Mouse (Mus musculus) bone marrow macrophage, adult 2 months (primary cell): ENCODE results near the gene Gadd45gip1. TPM values are rescaled to one million over a fixed set of nuclear protein-coding genes. Genes with fewer than 3 reads are reported as not detected.

Experiments
- H3K27ac ChIP-seq: 2 replicates; pipeline ENCODE4 v1.5.1; 2012; ENCODE audit warnings: low read depth, low read length; ENCODE audit not compliant: insufficient read depth
- H3K4me1 ChIP-seq: 2 replicates; pipeline ENCODE4 v1.6.1; 2012; ENCODE audit warnings: low read length; ENCODE audit not compliant: control insufficient read depth, insufficient read depth
- H3K4me3 ChIP-seq: 2 replicates; pipeline ENCODE4 v1.5.1; 2012; ENCODE audit warnings: mild to moderate bottlenecking, low read length, moderate library complexity; ENCODE audit not compliant: insufficient read depth
- CTCF ChIP-seq: IDR thresholded peaks from 2 replicates; pipeline ENCODE4 v1.5.1; 2012; ENCODE audit warnings: low read depth, mild to moderate bottlenecking, low read length, moderate library complexity
- POLR2A ChIP-seq: IDR thresholded peaks from 2 replicates; pipeline ENCODE4 v1.6.1; 2012; ENCODE audit warnings: mild to moderate bottlenecking, low read depth, low read length, borderline replicate concordance
- polyA plus RNA-seq: library from polyadenylated mRNA; stranded (reverse); fragments of >200 nt; gene quantifications from 2 replicates; pipeline ENCODE4 v1.2.4, GENCODE M21; 2012; ENCODE audit not compliant: missing spikeins, insufficient read depth, insufficient read length

The Gadd45gip1 gene
- polyA plus RNA-seq, 1 experiment = 13.9 TPM

- Histone ChIP-seq H3K4me3 (no peak overlapping the region), H3K4me1 (no peaks in the 10 kb centered on the region), H3K27ac (no peak overlapping the region)
- TF ChIP-seq POLR2A (no peak), CTCF (no peak)
Measured at GRCm38 (mm10) chr8:84787523-84788302, 43.6 kb upstream of the Gadd45gip1 start.

- Histone ChIP-seq H3K27ac (no peak overlapping the region), H3K4me3 (no peak overlapping the region), H3K4me1 (no peaks in the 10 kb centered on the region)
- TF ChIP-seq POLR2A (no peak), CTCF (no peak)
Measured at GRCm38 (mm10) chr8:84788896-84789295, 42.4 kb upstream of the Gadd45gip1 start.

GRCm38 (mm10) chr8:84789345-84789744 lies 42.0 kb upstream of the Gadd45gip1 start:
- Histone ChIP-seq H3K4me3 (no peak overlapping the region), H3K27ac (no peak overlapping the region), H3K4me1 (no peaks in the 10 kb centered on the region)
- TF ChIP-seq CTCF (no peak), POLR2A (no peak)

DNA sequence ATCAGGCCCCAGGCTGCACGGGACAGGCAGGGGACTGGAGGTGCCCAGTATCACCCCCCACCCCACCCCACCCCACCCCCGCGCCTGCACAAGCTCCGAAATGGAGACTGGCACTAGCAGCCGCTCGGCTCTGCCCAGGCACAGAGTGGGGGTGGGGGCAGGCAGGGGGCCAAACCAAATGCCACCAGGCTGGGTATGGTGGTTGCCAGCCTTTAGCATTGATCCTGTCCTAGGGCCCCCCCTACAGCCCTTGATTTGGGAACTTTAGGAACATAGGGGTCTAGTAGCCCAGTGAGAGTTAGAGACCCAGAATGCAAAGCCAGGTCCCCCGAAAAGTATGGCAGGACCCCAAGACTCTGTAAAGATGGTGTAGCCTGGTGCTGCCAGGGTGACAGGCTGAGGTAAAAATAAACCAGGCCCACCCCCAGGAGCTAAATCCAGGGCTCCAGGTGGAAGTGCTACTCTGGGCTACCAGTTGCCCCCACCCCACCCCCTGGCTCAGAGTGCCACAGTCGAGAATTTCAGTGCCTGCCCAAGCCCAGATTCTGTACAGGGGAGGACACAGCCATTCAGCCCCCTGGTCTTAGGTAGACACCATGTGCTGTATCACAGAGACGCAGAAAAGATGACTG lies 41.4 kb upstream of the Gadd45gip1 start:
- TF ChIP-seq POLR2A (no peak), CTCF (no peak)
- Histone ChIP-seq H3K4me3 (no peak overlapping the region), H3K27ac (no peak overlapping the region), H3K4me1 (no peaks in the 10 kb centered on the region)

DNA sequence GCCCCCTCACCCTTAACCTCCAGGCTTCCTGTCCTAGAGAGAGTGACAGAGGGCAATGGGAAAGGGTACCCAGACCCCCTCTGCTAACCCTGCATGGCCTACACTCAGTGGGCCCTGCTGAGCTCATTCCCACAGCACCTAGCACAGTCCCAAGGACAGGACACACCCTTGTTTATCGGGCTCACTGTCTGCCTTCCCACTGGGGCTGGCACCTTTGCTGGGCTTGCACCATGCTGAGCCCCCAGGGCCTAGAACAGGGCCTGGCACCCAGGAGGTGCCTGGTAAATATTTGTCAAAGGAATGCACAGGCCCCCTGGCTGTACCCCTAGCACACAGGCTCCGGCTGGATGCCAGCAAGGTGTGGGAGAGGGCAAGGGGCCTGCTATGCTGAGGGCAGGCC lies 40.8 kb upstream of the Gadd45gip1 start:
- Histone ChIP-seq H3K4me1 (no peaks in the 10 kb centered on the region), H3K4me3 (no peak overlapping the region), H3K27ac (no peak overlapping the region)
- no peak for TF ChIP-seq CTCF

DNA sequence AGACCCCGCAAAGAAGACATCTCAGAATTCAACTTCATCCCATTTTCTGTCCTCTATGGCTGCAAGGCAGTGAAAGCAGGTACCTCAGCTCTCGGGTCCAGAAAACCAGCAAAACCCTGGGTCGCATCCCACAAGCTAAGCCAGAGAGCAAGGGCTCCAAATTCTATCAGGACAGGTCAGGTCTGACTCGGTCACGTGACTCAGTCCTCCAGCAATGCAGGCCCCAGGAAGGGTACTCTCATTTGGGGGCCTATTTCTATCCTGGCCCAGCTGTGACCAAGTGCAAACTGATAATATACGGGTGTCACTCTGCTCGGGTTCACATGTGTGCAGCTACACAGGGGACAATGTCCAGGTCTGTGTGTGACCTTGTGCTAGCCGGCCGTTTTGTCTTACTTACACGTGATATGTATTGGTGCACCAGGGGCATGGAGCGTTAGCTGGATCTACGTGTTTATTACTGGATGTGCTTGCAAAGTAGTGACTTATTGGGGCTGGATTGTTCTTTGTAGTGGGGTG lies 38.8 kb upstream of the Gadd45gip1 start:
- no peak for TF ChIP-seq POLR2A
- TF ChIP-seq CTCF = no peak
- no peak overlapping the region for H3K27ac ChIP-seq

DNA sequence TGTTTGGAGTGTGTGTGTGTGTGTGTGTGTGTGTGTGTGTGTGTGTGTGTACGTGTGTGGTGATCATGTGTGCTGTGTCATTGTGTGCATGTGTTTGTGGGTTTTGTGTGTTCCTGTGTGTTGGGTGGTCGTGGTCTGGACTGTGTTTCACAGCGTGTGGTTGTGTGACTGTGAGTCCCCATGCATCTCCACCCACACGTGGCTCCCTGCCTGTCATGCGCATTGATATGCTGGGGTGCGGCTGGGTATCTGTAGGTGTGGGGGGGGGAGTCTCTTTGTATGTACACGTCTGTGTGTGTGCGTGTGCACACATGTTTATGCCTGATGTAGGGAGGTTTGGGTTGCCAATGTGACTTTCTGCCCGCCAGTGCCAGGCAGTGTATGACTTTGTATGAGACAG lies 38.2 kb upstream of the Gadd45gip1 start:
- TF ChIP-seq POLR2A (no peak), CTCF (no peak)
- Histone ChIP-seq H3K4me3 (no peak overlapping the region), H3K4me1 (no peaks in the 10 kb centered on the region), H3K27ac (no peak overlapping the region)

More for the DNA sequence above, 38.8 kb upstream of the Gadd45gip1 start:
- Histone ChIP-seq H3K4me1 (no peaks in the 10 kb centered on the region), H3K4me3 (no peak overlapping the region)

GRCm38 (mm10) chr8:84793791-84794485 lies 37.4 kb upstream of the Gadd45gip1 start:
- no peaks in the 10 kb centered on the region for H3K4me1 ChIP-seq
- no peak for TF ChIP-seq POLR2A
- no peak for TF ChIP-seq CTCF
- no peak overlapping the region for H3K4me3 ChIP-seq
- no peak overlapping the region for H3K27ac ChIP-seq

GRCm38 (mm10) chr8:84794486-84794885 lies 36.8 kb upstream of the Gadd45gip1 start:
- H3K4me1 ChIP-seq = no peaks in the 10 kb centered on the region
- TF ChIP-seq CTCF (no peak), POLR2A (no peak)
- no peak overlapping the region for H3K27ac ChIP-seq
- H3K4me3 ChIP-seq = no peak overlapping the region
